Mouse (Mus musculus): Measurements from ENCODE around the gene Atf7ip.
A peak's percentile ranks its signal among the peaks of the same experiment; 100 is the strongest.

The Atf7ip gene

GRCm38 (mm10) chr6:136486801-136487553, 19.0 kb upstream of the Atf7ip start:
- DNase-seq (ENCODE audit: low spot score in 2 of 2) = no peak

GRCm38 (mm10) chr6:136487554-136487950, 18.4 kb upstream of the Atf7ip start:
- DNase-seq (ENCODE audit: low spot score in 2 of 2) = no peak

- DNase-seq (ENCODE audit: low spot score in 2 of 2) = no peak
Measured at GRCm38 (mm10) chr6:136489899-136490298, 16.1 kb upstream of the Atf7ip start.

GRCm38 (mm10) chr6:136490516-136491475, 15.2 kb upstream of the Atf7ip start:
- no peak for DNase-seq (ENCODE audit: low spot score in 2 of 2)

GRCm38 (mm10) chr6:136491631-136492030, 14.3 kb upstream of the Atf7ip start:
- no peak for DNase-seq (ENCODE audit: low spot score in 2 of 2)

GRCm38 (mm10) chr6:136492251-136492650, 13.7 kb upstream of the Atf7ip start:
- DNase-seq (ENCODE audit: low spot score in 2 of 2) = no peak

GRCm38 (mm10) chr6:136493486-136493885, 12.5 kb upstream of the Atf7ip start:
- DNase-seq (ENCODE audit: low spot score in 2 of 2) = no peak

GRCm38 (mm10) chr6:136493910-136494751, 11.8 kb upstream of the Atf7ip start:
- DNase-seq (ENCODE audit: low spot score in 2 of 2) = no peak

- no peak for DNase-seq (ENCODE audit: low spot score in 2 of 2)
Measured at GRCm38 (mm10) chr6:136495023-136495422, 10.9 kb upstream of the Atf7ip start.

GRCm38 (mm10) chr6:136497744-136498143, 8.2 kb upstream of the Atf7ip start:
- DNase-seq (ENCODE audit: low spot score in 2 of 2) = no peak

- DNase-seq (ENCODE audit: low spot score in 2 of 2) = no peak
Measured at GRCm38 (mm10) chr6:136499292-136499977, 6.5 kb upstream of the Atf7ip start.

- DNase-seq (ENCODE audit: low spot score in 2 of 2) = no peak
Measured at GRCm38 (mm10) chr6:136508652-136509051, 2.7 kb downstream of the Atf7ip start.

- no peak for DNase-seq (ENCODE audit: low spot score in 2 of 2)
Measured at GRCm38 (mm10) chr6:136510945-136511344, 5.0 kb downstream of the Atf7ip start.

- DNase-seq (ENCODE audit: low spot score in 2 of 2) = no peak
Measured at GRCm38 (mm10) chr6:136512351-136512750, 6.4 kb downstream of the Atf7ip start.

GRCm38 (mm10) chr6:136516626-136517025, 10.7 kb downstream of the Atf7ip start:
- no peak for DNase-seq (ENCODE audit: low spot score in 2 of 2)

- no peak for DNase-seq (ENCODE audit: low spot score in 2 of 2)
Measured at GRCm38 (mm10) chr6:136517221-136517620, 11.3 kb downstream of the Atf7ip start.

GRCm38 (mm10) chr6:136518537-136519246, 12.7 kb downstream of the Atf7ip start:
- peak; percentile 83 to 92 for DNase-seq (ENCODE audit: low spot score in 2 of 2)

- DNase-seq (ENCODE audit: low spot score in 2 of 2) = no peak
Measured at GRCm38 (mm10) chr6:136519254-136519653, 13.3 kb downstream of the Atf7ip start.

- DNase-seq (ENCODE audit: low spot score in 2 of 2) = no peak
Measured at GRCm38 (mm10) chr6:136520361-136520760, 14.4 kb downstream of the Atf7ip start.

GRCm38 (mm10) chr6:136521681-136522080, 15.7 kb downstream of the Atf7ip start:
- DNase-seq (ENCODE audit: low spot score in 2 of 2) = no peak
